Mouse (Mus musculus) induced T-regulatory cell, adult 2 months (primary cell): ENCODE results near the gene Psenen.
A peak's percentile ranks its signal among the peaks of the same experiment; 100 is the strongest.

Experiments used
- DNase-seq: peaks from one replicate; pipeline ENCODE4 v3.0.0-alpha.2; 2012; ENCODE audit warnings: low read depth

The Psenen gene

GRCm38 (mm10) chr7:30588676-30589434 lies 25.4 kb upstream of the Psenen start, which contains the start of gene Kmt2b:
TSS of gene Kmt2b (minus strand) at chr7:30588726.
- DNase-seq = peak; percentile 94

GRCm38 (mm10) chr7:30587842-30588667 lies 24.6 kb upstream of the Psenen start:
- DNase-seq = peak; percentile 61

DNA sequence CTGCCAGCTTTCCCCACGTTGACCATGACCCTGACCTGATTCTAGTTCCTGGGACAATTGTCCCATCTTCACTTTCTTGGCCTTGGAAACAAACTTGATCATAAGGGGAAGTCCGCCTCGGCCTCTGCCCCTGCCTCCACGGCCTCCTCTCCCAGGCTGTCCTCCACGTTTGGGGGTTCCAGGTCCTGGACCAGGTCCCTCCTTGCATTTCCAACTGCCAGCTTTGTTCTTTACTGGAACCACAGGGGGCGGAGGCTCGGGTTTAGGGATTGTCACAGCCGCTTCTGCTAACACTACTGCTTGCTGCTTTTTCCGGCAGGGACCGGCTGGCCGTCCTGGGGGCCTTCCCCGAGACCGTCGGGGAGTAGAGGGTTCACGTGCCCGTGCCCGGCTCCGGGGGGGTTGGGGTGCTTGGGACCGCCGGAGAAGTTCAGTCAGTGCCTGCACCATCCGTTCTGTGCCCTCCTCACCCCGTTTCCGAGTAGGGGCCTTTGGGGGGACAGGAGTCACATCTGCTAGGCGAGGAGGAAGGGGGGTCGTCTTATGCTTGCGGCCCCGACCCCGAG lies 23.1 kb upstream of the Psenen start:
- DNase-seq = no peak

DNA sequence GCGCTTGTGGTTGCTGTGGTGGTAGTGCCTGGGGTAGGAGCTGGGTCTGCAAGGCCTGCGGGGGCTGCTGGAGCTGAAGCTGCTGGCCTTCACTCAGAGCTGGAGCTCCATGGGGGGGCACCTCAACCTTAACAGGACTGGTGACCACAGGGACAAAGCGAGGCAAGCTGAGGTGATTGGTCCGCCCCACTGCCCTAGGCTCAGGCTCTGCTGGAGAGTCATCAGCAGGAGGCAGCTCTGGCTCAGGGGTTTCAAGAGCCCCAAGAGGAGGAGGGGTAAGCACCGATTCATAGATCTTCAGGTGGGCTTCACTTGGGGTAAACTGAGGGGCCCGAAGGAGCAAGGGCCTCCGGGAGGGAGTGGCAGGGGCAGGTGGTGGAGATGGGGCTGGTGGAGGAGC lies 21.7 kb upstream of the Psenen start:
- DNase-seq = no peak

GRCm38 (mm10) chr7:30584339-30584738 lies 20.9 kb upstream of the Psenen start:
- no peak for DNase-seq

- no peak for DNase-seq
Observed at GRCm38 (mm10) chr7:30581547-30581946, 18.1 kb upstream of the Psenen start.

GRCm38 (mm10) chr7:30579950-30580349 lies 16.5 kb upstream of the Psenen start:
- DNase-seq = no peak

GRCm38 (mm10) chr7:30572969-30573368 lies 9.5 kb upstream of the Psenen start:
- DNase-seq = no peak

DNA sequence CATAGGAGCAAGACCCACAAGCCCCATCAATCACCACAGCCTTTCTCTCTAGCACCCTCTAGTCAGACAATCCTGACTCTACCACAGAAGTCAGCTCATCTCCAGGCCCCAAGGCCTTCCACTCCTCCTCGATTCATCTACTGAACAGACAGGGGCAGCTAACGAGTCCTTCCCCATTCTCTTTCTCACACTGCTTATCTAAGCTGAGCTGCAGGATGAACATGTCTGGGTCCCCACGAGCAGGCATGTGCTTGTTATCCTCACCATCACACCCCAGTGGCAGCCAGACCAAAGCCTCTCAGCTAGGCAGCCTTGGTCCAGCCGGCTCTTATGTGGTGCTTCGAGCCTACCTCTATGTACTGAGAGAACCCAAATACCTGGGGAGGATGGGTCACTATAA lies 9.0 kb upstream of the Psenen start:
- no peak for DNase-seq

DNA sequence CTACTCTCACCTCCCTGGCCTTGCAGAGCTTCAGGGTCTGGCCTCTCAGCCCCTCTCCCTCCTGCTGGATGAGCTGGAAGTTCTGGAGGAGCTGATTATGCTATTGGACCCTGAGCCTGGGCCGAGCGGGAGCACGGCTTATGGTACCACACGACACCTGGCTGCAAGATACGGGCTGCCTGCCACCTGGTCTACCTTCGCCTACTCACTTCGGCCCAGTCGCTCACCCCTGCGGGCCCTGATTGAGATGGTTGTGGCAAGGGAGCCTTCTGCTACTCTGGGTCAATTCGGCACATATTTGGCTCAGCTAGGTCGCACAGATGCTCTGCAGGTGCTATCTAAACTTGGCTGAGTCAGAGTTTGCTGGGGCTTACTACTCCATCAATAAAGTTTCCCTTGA lies 4.1 kb upstream of the Psenen start:
- no peak for DNase-seq

DNA sequence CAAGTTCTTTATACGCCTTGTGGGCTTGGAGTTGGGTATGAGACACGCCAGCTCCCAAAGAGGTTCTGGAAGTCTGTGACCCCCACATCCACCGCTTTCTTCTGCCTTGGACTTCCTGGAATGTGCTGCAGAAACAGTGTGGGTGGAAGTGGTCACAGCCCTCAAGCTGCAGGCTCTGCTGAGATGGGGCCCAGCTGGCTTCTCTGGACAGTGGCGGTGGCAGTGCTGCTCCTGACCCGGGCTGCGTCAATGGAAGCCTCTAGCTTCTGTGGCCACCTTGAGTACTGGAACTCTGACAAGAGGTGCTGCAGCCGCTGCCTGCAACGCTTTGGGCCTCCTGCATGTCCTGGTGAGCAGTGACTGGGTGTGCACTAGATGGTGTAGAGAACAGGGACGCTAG lies 2.6 kb upstream of the Psenen start:
- DNase-seq = no peak

DNA sequence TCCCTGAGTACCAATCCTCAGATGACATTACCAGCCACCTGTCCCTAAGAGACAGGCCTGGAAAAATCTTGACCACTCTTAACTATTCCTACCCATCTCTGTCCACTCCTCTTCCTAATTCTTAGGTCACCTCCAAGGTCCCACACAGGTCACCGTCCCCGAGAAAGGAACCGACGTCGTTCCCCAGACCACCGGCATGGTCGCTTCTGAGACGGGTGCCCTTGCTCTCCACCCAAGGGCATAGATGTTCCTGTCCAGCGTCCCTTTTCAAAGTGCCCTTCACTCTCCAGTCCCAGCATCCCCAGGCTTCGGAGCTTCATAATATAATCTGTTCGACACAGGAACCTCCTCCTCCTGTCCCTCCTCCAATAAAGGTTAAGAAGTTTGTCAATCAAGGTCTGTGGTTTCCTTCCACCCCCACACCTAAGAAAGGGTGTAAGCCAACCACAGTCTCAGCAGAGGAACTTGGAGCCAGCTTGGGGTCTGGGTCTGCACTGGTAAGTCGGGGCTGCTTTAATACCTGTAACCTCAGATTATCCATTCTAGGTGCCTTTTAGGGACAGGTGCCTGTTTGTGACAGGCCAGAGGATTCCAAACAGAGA lies 1.6 kb upstream of the Psenen start, which contains the start of gene Igflr1:
TSS of gene Igflr1 (plus strand) at position 458 of the 602 bp plus-strand sequence.
- DNase-seq = peak; percentile 76

GRCm38 (mm10) chr7:30563906-30564280 lies 466 bp upstream of the Psenen start:
- peak; percentile 93 for DNase-seq

DNA sequence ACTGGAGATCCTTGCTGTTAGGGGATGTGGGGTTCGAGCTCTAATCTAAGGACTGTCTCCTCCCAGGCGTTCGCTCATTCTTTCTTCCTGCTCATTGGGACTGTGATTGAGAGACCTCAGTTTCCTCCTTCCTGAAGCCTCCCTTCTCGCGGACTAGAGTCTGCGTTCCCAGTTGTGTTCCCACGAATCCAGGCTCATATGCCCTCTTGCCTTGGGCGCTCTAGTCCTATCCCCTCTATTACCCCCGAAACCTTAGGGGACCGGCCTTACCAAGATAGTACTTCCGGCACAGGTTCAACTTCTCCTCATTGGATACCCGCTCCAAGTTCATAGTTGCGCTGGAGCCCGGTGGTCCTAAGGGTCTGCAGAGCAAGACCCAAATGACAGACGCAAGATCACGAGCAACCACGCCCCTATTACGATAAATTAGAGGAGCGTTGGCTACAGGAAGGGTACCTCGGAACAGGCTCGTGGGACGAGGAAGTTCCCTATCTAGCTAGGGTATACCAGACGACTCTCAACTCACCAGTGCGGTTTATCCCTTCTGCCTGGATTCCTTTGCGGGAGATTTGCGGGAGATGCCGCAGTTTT lies 806 bp downstream of the Psenen start:
- no peak for DNase-seq

DNA sequence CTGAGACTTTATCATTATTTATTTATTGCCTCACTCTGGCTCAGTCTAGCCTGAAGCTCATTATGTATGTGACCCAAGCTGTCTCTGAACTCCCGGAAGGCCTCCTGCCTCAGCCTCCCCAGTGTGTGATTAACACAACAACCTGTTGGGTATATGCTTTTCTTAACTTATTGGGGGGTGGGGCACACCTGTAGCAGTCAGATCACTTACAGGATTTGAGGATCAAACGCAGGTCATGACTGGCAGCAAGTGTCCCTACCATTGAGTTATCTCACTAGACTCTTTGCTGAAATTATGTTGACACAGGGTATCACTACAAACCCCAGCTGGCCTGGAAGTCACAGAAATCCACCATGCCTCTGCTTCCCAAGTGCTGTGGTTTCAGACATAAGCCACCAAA lies 3.1 kb downstream of the Psenen start:
- no peak for DNase-seq

DNA sequence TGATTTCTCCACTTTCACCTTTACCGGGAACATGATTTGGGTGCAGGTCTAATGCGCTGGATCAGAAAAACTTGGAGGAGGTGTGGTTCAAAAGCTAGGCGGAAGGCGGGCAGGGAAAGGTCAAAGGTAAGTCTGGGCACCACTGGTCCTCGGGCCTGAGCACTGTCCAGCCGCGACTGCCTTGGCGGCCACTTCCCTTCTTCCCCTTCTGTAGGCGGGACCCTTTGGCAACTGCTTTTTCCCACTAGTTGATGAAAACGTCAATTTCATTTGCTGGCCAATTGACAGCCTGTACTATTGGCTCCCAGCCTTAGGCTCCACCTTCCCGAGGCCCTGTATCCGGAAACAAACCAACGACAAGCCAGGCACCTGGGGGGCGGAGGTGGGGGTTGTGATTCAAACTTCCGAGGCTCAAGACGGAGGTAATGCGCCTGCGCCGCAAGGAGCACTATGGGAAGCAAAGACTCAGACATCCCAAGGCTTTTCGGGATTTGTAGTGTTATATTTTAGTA lies 3.9 kb downstream of the Psenen start, which contains the start of gene Lin37:
TSS of gene Lin37 (minus strand) at position 396 of the 512 bp plus-strand sequence.
- DNase-seq = peak; percentile 96

DNA sequence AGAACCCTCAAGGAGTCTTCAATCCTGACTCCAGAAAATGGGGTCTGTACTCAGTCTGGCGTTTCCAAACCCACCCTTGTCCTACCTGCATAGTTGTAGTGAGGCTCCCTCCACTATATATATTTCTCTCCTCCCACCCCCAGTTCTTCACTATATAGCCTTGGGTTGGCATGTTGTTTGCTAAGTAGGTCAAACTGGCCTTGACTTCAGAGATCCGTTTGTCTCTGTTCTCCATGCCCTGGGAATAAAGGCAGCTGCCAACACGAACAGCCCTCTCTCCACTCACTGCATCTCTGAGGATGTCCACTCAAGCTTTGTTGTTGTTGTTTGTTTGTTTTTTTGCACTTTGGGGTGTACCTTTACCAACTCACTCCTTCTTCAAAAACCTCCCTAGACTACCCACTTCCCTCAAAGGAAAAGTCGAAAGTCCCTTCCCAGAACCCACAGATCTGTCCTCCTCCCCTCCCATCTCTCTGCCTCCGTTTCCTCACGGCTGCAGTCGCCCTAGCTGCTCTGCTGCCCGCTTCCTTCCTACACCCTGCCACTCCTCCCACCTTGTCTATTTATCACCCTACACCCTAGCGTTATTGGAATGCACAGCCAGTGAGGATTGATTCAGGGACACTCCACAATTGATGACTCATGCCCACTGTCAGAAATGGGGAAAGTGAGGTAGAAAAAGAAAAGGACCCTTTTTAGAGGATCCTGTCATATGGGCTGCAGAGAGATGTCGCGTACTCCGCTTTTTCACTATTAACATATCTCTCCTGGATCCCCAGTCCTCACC lies 4.6 kb downstream of the Psenen start:
- DNase-seq = peak; percentile 53

DNA sequence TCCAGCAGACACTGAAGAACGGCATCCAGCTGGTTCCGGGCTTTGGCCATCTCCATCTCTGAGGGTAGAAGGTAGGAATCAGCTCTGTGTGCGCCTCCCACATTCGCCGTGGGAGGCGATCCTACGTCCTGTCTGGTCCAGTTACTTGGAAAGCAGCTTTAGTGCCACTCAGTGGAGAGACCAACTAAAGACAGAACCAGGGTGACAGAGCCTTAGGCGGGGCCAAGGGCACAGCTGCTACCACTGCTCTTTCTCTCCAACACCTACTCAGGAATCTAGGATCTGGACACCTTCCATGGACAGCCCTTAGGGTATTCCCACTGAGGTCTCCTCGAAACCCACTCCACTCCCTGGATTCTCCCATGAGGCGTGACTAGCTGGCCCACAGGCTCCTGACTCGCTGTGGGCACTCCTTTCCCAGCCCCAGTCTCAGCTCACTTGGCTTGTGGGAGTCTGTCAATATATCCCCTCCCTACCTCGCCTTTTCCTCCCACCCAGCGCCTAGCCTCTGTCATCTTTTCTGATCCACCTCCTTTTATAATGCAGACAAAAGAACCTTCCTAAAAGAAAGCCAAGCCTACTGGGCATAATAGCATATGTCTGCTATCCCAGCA lies 5.4 kb downstream of the Psenen start:
- no peak for DNase-seq

DNA sequence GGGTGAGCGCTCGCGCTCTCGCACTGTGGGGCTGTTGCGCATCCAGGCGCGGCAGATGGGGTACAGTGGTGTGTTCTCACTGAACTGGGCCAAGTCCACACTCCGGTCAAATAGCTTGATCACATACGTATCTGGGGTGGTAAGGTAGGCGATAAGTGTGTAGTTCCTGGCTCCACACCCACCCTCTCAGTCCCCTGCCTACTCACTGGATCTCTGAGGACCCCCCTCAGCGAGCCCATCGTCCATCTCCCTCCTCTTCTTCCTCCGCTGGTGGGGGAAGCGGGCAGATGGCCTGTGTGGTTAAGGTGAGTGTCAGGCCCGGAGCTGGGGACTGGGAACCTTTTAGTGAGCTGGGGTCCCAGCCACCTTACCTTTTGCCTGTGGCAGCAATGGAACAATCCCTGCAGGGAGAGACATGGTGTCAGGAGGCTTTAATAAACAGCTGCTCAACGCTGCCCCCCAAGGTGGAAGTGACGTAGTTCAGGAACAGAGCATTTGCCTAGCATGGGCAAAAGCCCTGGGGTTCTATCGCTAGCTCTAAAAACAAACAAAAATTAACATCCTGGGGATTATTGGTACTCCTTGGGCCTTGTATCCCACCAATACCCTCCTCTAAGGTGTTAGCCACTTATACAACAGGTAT lies 6.4 kb downstream of the Psenen start:
- peak; percentile 59 for DNase-seq
